Mouse (Mus musculus): ENCODE measurements around the gene Mras.

The Mras gene

GRCm38 (mm10) chr9:99365906-99366305 lies 71.3 kb downstream of the Mras start:
- peak; percentile 23 for DNase-seq (ENCODE audit: extremely low read depth, insufficient read length, low spot score)

- DNase-seq (ENCODE audit: extremely low read depth, insufficient read length, low spot score) = no peak
Observed at GRCm38 (mm10) chr9:99363076-99363475, 74.1 kb downstream of the Mras start.

- no peak for DNase-seq (ENCODE audit: extremely low read depth, insufficient read length, low spot score)
Observed at GRCm38 (mm10) chr9:99361946-99362345, 75.2 kb downstream of the Mras start.

GRCm38 (mm10) chr9:99359012-99359411 lies 78.2 kb downstream of the Mras start:
- no peak for DNase-seq (ENCODE audit: extremely low read depth, insufficient read length, low spot score)

- no peak for DNase-seq (ENCODE audit: extremely low read depth, insufficient read length, low spot score)
Observed at GRCm38 (mm10) chr9:99357921-99358692, 79.1 kb downstream of the Mras start, which contains the start of gene Esyt3. TSS of gene Esyt3 (minus strand) at chr9:99358557.

- DNase-seq (ENCODE audit: extremely low read depth, insufficient read length, low spot score) = no peak
Observed at GRCm38 (mm10) chr9:99357561-99357920, 79.6 kb downstream of the Mras start.

GRCm38 (mm10) chr9:99355971-99356370 lies 81.2 kb downstream of the Mras start:
- no peak for DNase-seq (ENCODE audit: extremely low read depth, insufficient read length, low spot score)

GRCm38 (mm10) chr9:99354796-99355195 lies 82.4 kb downstream of the Mras start:
- no peak for DNase-seq (ENCODE audit: extremely low read depth, insufficient read length, low spot score)

- DNase-seq (ENCODE audit: extremely low read depth, insufficient read length, low spot score) = no peak
Observed at GRCm38 (mm10) chr9:99353390-99353789, 83.8 kb downstream of the Mras start.

- no peak for DNase-seq (ENCODE audit: extremely low read depth, insufficient read length, low spot score)
Observed at GRCm38 (mm10) chr9:99352964-99353363, 84.2 kb downstream of the Mras start.

- DNase-seq (ENCODE audit: extremely low read depth, insufficient read length, low spot score) = no peak
Observed at GRCm38 (mm10) chr9:99345351-99345792, 91.8 kb downstream of the Mras start.

GRCm38 (mm10) chr9:99341600-99341999 lies 95.6 kb downstream of the Mras start:
- no peak for DNase-seq (ENCODE audit: extremely low read depth, insufficient read length, low spot score)

GRCm38 (mm10) chr9:99340126-99340525 lies 97.1 kb downstream of the Mras start:
- DNase-seq (ENCODE audit: extremely low read depth, insufficient read length, low spot score) = no peak

GRCm38 (mm10) chr9:99339182-99339581 lies 98.0 kb downstream of the Mras start:
- DNase-seq (ENCODE audit: extremely low read depth, insufficient read length, low spot score) = no peak

- DNase-seq (ENCODE audit: extremely low read depth, insufficient read length, low spot score) = no peak
Observed at GRCm38 (mm10) chr9:99338293-99338692, 98.9 kb downstream of the Mras start.

- DNase-seq (ENCODE audit: extremely low read depth, insufficient read length, low spot score) = no peak
Observed at GRCm38 (mm10) chr9:99336538-99336937, 100.6 kb downstream of the Mras start.
